Mouse (Mus musculus): Measurements from ENCODE around the gene Tcf23. TPM values are rescaled to one million over a fixed set of nuclear protein-coding genes. Genes with fewer than 3 reads are reported as not detected.

Tcf23 gene
- polyA plus RNA-seq (2015; fragmentation: Nextera tagmentation; extraction: Ambion mirVana), result 0.29 and 0.53 TPM in 2 replicates

GRCm38 (mm10) chr5:30968416-30968815 is at the start of gene Tcf23:
Gene Tcf23 (plus strand): TSS chr5:30968662.

DNA sequence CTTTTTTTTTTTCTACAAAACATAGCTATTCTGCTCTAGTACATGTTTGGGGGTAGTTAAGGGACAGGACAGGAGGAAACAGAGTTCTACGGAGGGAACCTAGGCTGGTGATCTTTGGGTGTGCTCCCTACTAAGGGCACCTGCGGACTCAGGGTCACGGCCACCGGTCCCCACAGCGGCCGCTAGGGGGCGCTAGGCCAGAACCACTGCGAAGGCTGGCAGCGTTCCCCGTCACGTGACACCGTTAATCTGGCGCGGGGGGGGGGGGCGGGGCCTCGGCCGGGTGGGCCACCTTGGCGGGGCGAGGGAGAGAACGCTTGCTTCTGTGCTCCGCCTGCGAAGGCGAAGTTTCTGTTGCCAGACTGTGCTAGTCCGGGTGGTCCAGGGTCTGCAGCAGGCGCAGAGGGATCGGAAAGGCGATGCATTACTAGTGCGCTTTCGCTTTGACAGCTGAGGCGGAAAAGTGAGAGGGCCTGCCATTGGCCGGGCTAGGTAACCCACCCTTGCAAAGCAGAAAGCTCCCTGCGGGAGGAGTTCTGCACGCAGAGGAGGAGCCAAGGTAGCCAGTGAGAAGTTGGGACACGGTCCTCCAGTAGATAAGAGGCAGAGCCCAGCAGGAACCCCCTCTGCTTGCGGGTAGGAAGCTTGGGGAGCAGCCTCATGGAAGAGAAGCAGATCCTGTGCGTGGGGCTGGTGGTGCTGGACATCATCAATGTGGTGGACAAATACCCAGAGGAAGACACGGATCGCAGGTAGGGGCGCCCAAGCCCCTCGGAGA is 47.0 kb upstream of the Tcf23 start, which contains the start of gene Khk:
Khk (plus strand) TSS at position 176 of the 778 bp plus-strand sequence.

GRCm38 (mm10) chr5:30944956-30945781 is 23.3 kb upstream of the Tcf23 start, which contains the start of gene Cgref1:
Gene Cgref1 (minus strand): TSS chr5:30945591.

GRCm38 (mm10) chr5:30959966-30960501 is 8.4 kb upstream of the Tcf23 start, which contains the start of gene Preb:
Gene Preb (minus strand): TSS chr5:30960361.

Other genes starting within 250 kb of the Tcf23 start
- 24.5 TPM in 2 replicates for gene Mapre3, start 154.0 kb upstream of the Tcf23 start, polyA plus RNA-seq (2015; fragmentation: Nextera tagmentation; extraction: Ambion mirVana)
- 55.2 and 70.2 TPM in 2 replicates for gene Tmem214, start 100.7 kb upstream of the Tcf23 start, polyA plus RNA-seq (2015; fragmentation: Nextera tagmentation; extraction: Ambion mirVana)
- gene Agbl5, start 80.0 kb upstream of the Tcf23 start, polyA plus RNA-seq (2015; fragmentation: Nextera tagmentation; extraction: Ambion mirVana), result 5.8 and 6.7 TPM in 2 replicates
- 525 and 535 TPM in 2 replicates for gene Ost4, start 60.9 kb upstream of the Tcf23 start, polyA plus RNA-seq (2015; fragmentation: Nextera tagmentation; extraction: Ambion mirVana)
- 133 and 147 TPM in 2 replicates for gene Emilin1, start 55.3 kb upstream of the Tcf23 start, polyA plus RNA-seq (2015; fragmentation: Nextera tagmentation; extraction: Ambion mirVana)
- 16.8 and 20.7 TPM in 2 replicates for gene Khk, start 47.2 kb upstream of the Tcf23 start, polyA plus RNA-seq (2015; fragmentation: Nextera tagmentation; extraction: Ambion mirVana)
- gene Cgref1, start 23.1 kb upstream of the Tcf23 start, polyA plus RNA-seq (2015; fragmentation: Nextera tagmentation; extraction: Ambion mirVana), result 9.9 and 13.8 TPM in 2 replicates
- gene Preb, start 8.3 kb upstream of the Tcf23 start, polyA plus RNA-seq (2015; fragmentation: Nextera tagmentation; extraction: Ambion mirVana), result 76.4 and 81.5 TPM in 2 replicates
- gene Atraid, start 79.7 kb downstream of the Tcf23 start, polyA plus RNA-seq (2015; fragmentation: Nextera tagmentation; extraction: Ambion mirVana), result 208 and 234 TPM in 2 replicates
- 7.6 and 8.1 TPM in 2 replicates for gene Slc5a6, start 80.3 kb downstream of the Tcf23 start, polyA plus RNA-seq (2015; fragmentation: Nextera tagmentation; extraction: Ambion mirVana)
- gene Cad, start 86.1 kb downstream of the Tcf23 start, polyA plus RNA-seq (2015; fragmentation: Nextera tagmentation; extraction: Ambion mirVana), result 7.7 and 8.9 TPM in 2 replicates
- gene Dnajc5g, start 137.6 kb downstream of the Tcf23 start, polyA plus RNA-seq (2015; fragmentation: Nextera tagmentation; extraction: Ambion mirVana), result not detected in 2 replicates
- gene Slc30a3, start 139.6 kb downstream of the Tcf23 start, polyA plus RNA-seq (2015; fragmentation: Nextera tagmentation; extraction: Ambion mirVana), result not detected in 2 replicates
- gene Trim54, start 148.1 kb downstream of the Tcf23 start, polyA plus RNA-seq (2015; fragmentation: Nextera tagmentation; extraction: Ambion mirVana), result not detected in 2 replicates
- not detected in 2 replicates for gene Ucn, start 170.2 kb downstream of the Tcf23 start, polyA plus RNA-seq (2015; fragmentation: Nextera tagmentation; extraction: Ambion mirVana)
- gene Mpv17, start 185.6 kb downstream of the Tcf23 start, polyA plus RNA-seq (2015; fragmentation: Nextera tagmentation; extraction: Ambion mirVana), result 60.7 and 61.3 TPM in 2 replicates
- 0.29 and 1.5 TPM in 2 replicates for gene Gm29609, start 211.2 kb downstream of the Tcf23 start, polyA plus RNA-seq (2015; fragmentation: Nextera tagmentation; extraction: Ambion mirVana)
- gene Gtf3c2, start 211.5 kb downstream of the Tcf23 start, polyA plus RNA-seq (2015; fragmentation: Nextera tagmentation; extraction: Ambion mirVana), result 21.8 and 27.1 TPM in 2 replicates
- 106 and 108 TPM in 2 replicates for gene Snx17, start 224.6 kb downstream of the Tcf23 start, polyA plus RNA-seq (2015; fragmentation: Nextera tagmentation; extraction: Ambion mirVana)
- gene Eif2b4, start 224.8 kb downstream of the Tcf23 start, polyA plus RNA-seq (2015; fragmentation: Nextera tagmentation; extraction: Ambion mirVana), result 31.4 and 37.4 TPM in 2 replicates
- 4.0 and 4.5 TPM in 2 replicates for gene Zfp513, start 233.6 kb downstream of the Tcf23 start, polyA plus RNA-seq (2015; fragmentation: Nextera tagmentation; extraction: Ambion mirVana)

Data from urinary bladder, postnatal 0 days (tissue).